Mouse (Mus musculus): ENCODE data around the gene Rhox9.
"Not testable (repeated sequence)": the region's sequence is repeated elsewhere in the genome, so short reads cannot be mapped to it uniquely, and the experiment has no call there.

Gene Rhox9

GRCm38 (mm10) chrX:37901670-37902069 lies at the start of gene Rhox9:
Gene Rhox9, minus strand, starts transcription at chrX:37901770.
- not testable (repeated sequence) for DNase-seq (ENCODE audit: inconsistent ontology term)

GRCm38 (mm10) chrX:37916311-37916710 lies 14.7 kb upstream of the Rhox9 start:
- no peak for DNase-seq (ENCODE audit: inconsistent ontology term)

- no peak for DNase-seq (ENCODE audit: inconsistent ontology term)
Measured at GRCm38 (mm10) chrX:37908581-37908980, 7.0 kb upstream of the Rhox9 start.

- no peak for DNase-seq (ENCODE audit: inconsistent ontology term)
Measured at GRCm38 (mm10) chrX:37903727-37904126, 2.2 kb upstream of the Rhox9 start.

- not testable (repeated sequence) for DNase-seq (ENCODE audit: inconsistent ontology term)
Measured at GRCm38 (mm10) chrX:37897132-37897531, 4.4 kb downstream of the Rhox9 start, which contains the start of gene Rhox7b. Gene Rhox7b, minus strand, starts transcription at chrX:37897232.

GRCm38 (mm10) chrX:37878844-37879243 lies 22.7 kb downstream of the Rhox9 start, which contains the start of gene Rhox8:
Gene Rhox8, minus strand, starts transcription at chrX:37878944.
- no peak for DNase-seq (ENCODE audit: inconsistent ontology term)

GRCm38 (mm10) chrX:37871641-37872040 lies 29.9 kb downstream of the Rhox9 start:
- no peak for DNase-seq (ENCODE audit: inconsistent ontology term)

Measured in Muller cell, postnatal 12 days (primary cell).